Mouse (Mus musculus): Measurements from ENCODE around the gene Igfn1.

DNA sequence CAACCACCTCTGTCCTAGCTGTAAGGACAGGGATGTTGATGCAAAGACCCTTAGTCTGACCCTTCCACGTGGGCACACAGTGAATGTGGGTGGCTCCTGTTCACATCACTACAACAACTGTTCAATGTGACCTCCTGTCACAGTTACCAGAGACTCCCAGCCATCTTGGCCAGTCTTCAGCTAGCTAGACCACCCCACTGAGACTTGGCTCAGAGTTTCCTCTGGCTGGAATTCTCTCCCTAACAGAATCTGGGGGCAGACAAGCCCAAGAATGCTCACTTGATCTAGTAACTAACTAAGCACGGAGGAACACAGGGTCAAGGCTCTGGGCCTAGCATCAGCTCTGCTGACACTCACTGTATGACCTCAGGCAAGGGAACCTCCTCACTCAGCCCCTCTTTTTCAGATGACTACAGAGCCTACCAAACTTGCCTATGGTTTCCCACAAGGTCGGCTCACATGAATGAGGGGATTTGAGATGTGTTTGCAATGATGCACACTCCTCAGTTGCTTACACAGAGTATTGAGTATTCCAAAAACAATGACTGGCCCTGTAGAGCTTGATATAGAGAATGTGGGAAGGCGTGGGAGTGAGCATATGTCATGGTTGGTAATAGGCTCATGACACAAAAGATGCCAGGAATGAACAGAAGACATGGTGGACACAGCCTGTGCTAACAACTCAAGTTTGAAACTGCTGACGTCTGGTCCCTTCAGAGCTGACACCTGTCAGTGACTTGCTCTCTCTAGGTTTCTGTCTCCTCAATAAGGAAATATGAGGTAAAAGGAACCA, 32.8 kb upstream of the Igfn1 start:
- TF ChIP-seq CTCF (IDR thresholded peaks at IDR 0.05; ENCODE audit: extremely low read depth, insufficient read depth, insufficient read length, insufficient replicate concordance) (no peak), POLR2A (IDR thresholded peaks at IDR 0.05; ENCODE audit: low read depth, low read length) (no peak)
